Mouse (Mus musculus): Measurements from ENCODE around the gene Calm5. TPM values are rescaled to one million over a fixed set of nuclear protein-coding genes. Genes with fewer than 3 reads are reported as not detected.
"Not testable (repeated sequence)": the region's sequence is repeated elsewhere in the genome, so short reads cannot be mapped to it uniquely, and the experiment has no call there.

The Calm5 gene
- polyA plus RNA-seq, 1 experiment: not detected

GRCm38 (mm10) chr13:3831546-3831945 is 22.4 kb upstream of the Calm5 start:
- no peak overlapping the region for H3K4me3 ChIP-seq (replicated peaks)
- H3K9me3 ChIP-seq (ENCODE audit: control insufficient read depth, low read length): no peaks in the 10 kb centered on the region
- H3K27me3 ChIP-seq (ENCODE audit: control insufficient read depth): peaks cover 7% of the 10 kb centered on the region
- TF ChIP-seq GATA1 (IDR thresholded peaks at IDR 0.05; ENCODE audit: low read length) (no peak), TAL1 (IDR thresholded peaks at IDR 0.05; ENCODE audit: low read length) (no peak)
- no peaks in the 10 kb centered on the region for H3K4me1 ChIP-seq (ENCODE audit: control insufficient read depth)
- H3K36me3 ChIP-seq (ENCODE audit: control insufficient read depth): no peaks in the 10 kb centered on the region

GRCm38 (mm10) chr13:3831994-3832393 is 22.0 kb upstream of the Calm5 start:
- H3K9me3 ChIP-seq (ENCODE audit: control insufficient read depth, low read length): no peaks in the 10 kb centered on the region
- no peaks in the 10 kb centered on the region for H3K4me1 ChIP-seq (ENCODE audit: control insufficient read depth)
- H3K27me3 ChIP-seq (ENCODE audit: control insufficient read depth): peaks cover 7% of the 10 kb centered on the region
- no peak overlapping the region for H3K4me3 ChIP-seq (replicated peaks)
- no peaks in the 10 kb centered on the region for H3K36me3 ChIP-seq (ENCODE audit: control insufficient read depth)
- TF ChIP-seq TAL1 (IDR thresholded peaks at IDR 0.05; ENCODE audit: low read length) (no peak), GATA1 (IDR thresholded peaks at IDR 0.05; ENCODE audit: low read length) (no peak)

- Histone ChIP-seq H3K9me3 (ENCODE audit: control insufficient read depth, low read length) (no peaks in the 10 kb centered on the region), H3K4me3 (replicated peaks) (no peak overlapping the region), H3K4me1 (ENCODE audit: control insufficient read depth) (no peaks in the 10 kb centered on the region), H3K36me3 (ENCODE audit: control insufficient read depth) (no peaks in the 10 kb centered on the region), H3K27me3 (ENCODE audit: control insufficient read depth) (peaks cover 7% of the 10 kb centered on the region)
- TF ChIP-seq TAL1 (IDR thresholded peaks at IDR 0.05; ENCODE audit: low read length) (no peak), GATA1 (IDR thresholded peaks at IDR 0.05; ENCODE audit: low read length) (no peak)
Measured at GRCm38 (mm10) chr13:3832450-3832849, 21.5 kb upstream of the Calm5 start.

GRCm38 (mm10) chr13:3833644-3834043 is 20.3 kb upstream of the Calm5 start:
- H3K4me3 ChIP-seq (replicated peaks); H3K36me3 ChIP-seq (ENCODE audit: control insufficient read depth); H3K9me3 ChIP-seq (ENCODE audit: control insufficient read depth, low read length); H3K4me1 ChIP-seq (ENCODE audit: control insufficient read depth): not testable (repeated sequence)
- H3K27me3 ChIP-seq (ENCODE audit: control insufficient read depth): peaks cover 16% of the 10 kb centered on the region

- not testable (repeated sequence) for H3K4me1 ChIP-seq (ENCODE audit: control insufficient read depth); H3K9me3 ChIP-seq (ENCODE audit: control insufficient read depth, low read length); H3K4me3 ChIP-seq (replicated peaks); H3K36me3 ChIP-seq (ENCODE audit: control insufficient read depth)
- peaks cover 20% of the 10 kb centered on the region for H3K27me3 ChIP-seq (ENCODE audit: control insufficient read depth)
Measured at GRCm38 (mm10) chr13:3837312-3837807, 16.6 kb upstream of the Calm5 start, which contains the start of gene Calm4. TSS of gene Calm4 (plus strand) at chr13:3837757.

GRCm38 (mm10) chr13:3840662-3841061 is 13.3 kb upstream of the Calm5 start:
- H3K4me1 ChIP-seq (ENCODE audit: control insufficient read depth); H3K4me3 ChIP-seq (replicated peaks); H3K36me3 ChIP-seq (ENCODE audit: control insufficient read depth); H3K9me3 ChIP-seq (ENCODE audit: control insufficient read depth, low read length): not testable (repeated sequence)
- peaks cover 15% of the 10 kb centered on the region for H3K27me3 ChIP-seq (ENCODE audit: control insufficient read depth)

GRCm38 (mm10) chr13:3850330-3850729 is 3.6 kb upstream of the Calm5 start:
- no peaks in the 10 kb centered on the region for H3K36me3 ChIP-seq (ENCODE audit: control insufficient read depth)
- no peaks in the 10 kb centered on the region for H3K4me1 ChIP-seq (ENCODE audit: control insufficient read depth)
- no peak overlapping the region for H3K4me3 ChIP-seq (replicated peaks)
- TF ChIP-seq TAL1 (IDR thresholded peaks at IDR 0.05; ENCODE audit: low read length): no peak
- no peak for TF ChIP-seq GATA1 (IDR thresholded peaks at IDR 0.05; ENCODE audit: low read length)
- H3K9me3 ChIP-seq (ENCODE audit: control insufficient read depth, low read length): no peaks in the 10 kb centered on the region
- peaks cover 24% of the 10 kb centered on the region for H3K27me3 ChIP-seq (ENCODE audit: control insufficient read depth)

- H3K9me3 ChIP-seq (ENCODE audit: control insufficient read depth, low read length): no peaks in the 10 kb centered on the region
- H3K4me1 ChIP-seq (ENCODE audit: control insufficient read depth): peaks cover 12% of the 10 kb centered on the region
- H3K27me3 ChIP-seq (ENCODE audit: control insufficient read depth): peaks cover 30% of the 10 kb centered on the region
- no peak overlapping the region for H3K4me3 ChIP-seq (replicated peaks)
- TF ChIP-seq GATA1 (IDR thresholded peaks at IDR 0.05; ENCODE audit: low read length) (no peak), TAL1 (IDR thresholded peaks at IDR 0.05; ENCODE audit: low read length) (no peak)
- no peaks in the 10 kb centered on the region for H3K36me3 ChIP-seq (ENCODE audit: control insufficient read depth)
Measured at GRCm38 (mm10) chr13:3854856-3855255, 883 bp downstream of the Calm5 start.

- Histone ChIP-seq H3K4me1 (ENCODE audit: control insufficient read depth) (peaks cover 24% of the 10 kb centered on the region), H3K36me3 (ENCODE audit: control insufficient read depth) (no peaks in the 10 kb centered on the region), H3K9me3 (ENCODE audit: control insufficient read depth, low read length) (no peaks in the 10 kb centered on the region), H3K4me3 (replicated peaks) (no peak overlapping the region), H3K27me3 (ENCODE audit: control insufficient read depth) (peaks cover 20% of the 10 kb centered on the region)
- TF ChIP-seq GATA1 (IDR thresholded peaks at IDR 0.05; ENCODE audit: low read length) (no peak), TAL1 (IDR thresholded peaks at IDR 0.05; ENCODE audit: low read length) (no peak)
Measured at GRCm38 (mm10) chr13:3856252-3856651, 2.3 kb downstream of the Calm5 start.

GRCm38 (mm10) chr13:3861251-3861650 is 7.3 kb downstream of the Calm5 start:
- Histone ChIP-seq H3K36me3 (ENCODE audit: control insufficient read depth) (no peaks in the 10 kb centered on the region), H3K9me3 (ENCODE audit: control insufficient read depth, low read length) (no peaks in the 10 kb centered on the region), H3K4me3 (replicated peaks) (no peak overlapping the region), H3K27me3 (ENCODE audit: control insufficient read depth) (peaks cover 5% of the 10 kb centered on the region), H3K4me1 (ENCODE audit: control insufficient read depth) (peaks cover 72% of the 10 kb centered on the region)
- no peak for TF ChIP-seq GATA1 (IDR thresholded peaks at IDR 0.05; ENCODE audit: low read length)
- TF ChIP-seq TAL1 (IDR thresholded peaks at IDR 0.05; ENCODE audit: low read length): peak; percentile 26; the same call in 1 of the 3 replicates

Data from erythroblast, embryonic 14.5 days (primary cell).